Mouse (Mus musculus) activated CD4-positive, CD25-positive, alpha-beta regulatory T cell, adult 4 months (primary cell): ENCODE data around the gene Micu1. TPM values are rescaled to one million over a fixed set of nuclear protein-coding genes. Genes with fewer than 3 reads are reported as not detected.

Experiments
- ATAC-seq: one replicate; pipeline ENCODE4 v1.8.0; 2017
- polyA plus RNA-seq, 2 experiments: library from polyadenylated mRNA; unstranded; fragments of 100-300 nt; shearing (Covaris generic); gene quantifications; one replicate each; pipeline ENCODE4 v1.2.1; 2017

Gene Micu1
- polyA plus RNA-seq, 2 experiments from 2014 or later, result 37.4 to 44.5 TPM

GRCm38 (mm10) chr10:59724634-59725033 lies 22.4 kb downstream of the Micu1 start:
- ATAC-seq, result no peak

- ATAC-seq, result no peak
Observed at GRCm38 (mm10) chr10:59727251-59727650, 25.0 kb downstream of the Micu1 start.

- ATAC-seq, result no peak
Observed at GRCm38 (mm10) chr10:59729261-59729660, 27.0 kb downstream of the Micu1 start.

- ATAC-seq, result no peak
Observed at GRCm38 (mm10) chr10:59729842-59730241, 27.6 kb downstream of the Micu1 start.

- ATAC-seq, result no peak
Observed at GRCm38 (mm10) chr10:59736027-59736598, 33.8 kb downstream of the Micu1 start.

GRCm38 (mm10) chr10:59741448-59741847 lies 39.2 kb downstream of the Micu1 start:
- no peak for ATAC-seq

GRCm38 (mm10) chr10:59743397-59743796 lies 41.1 kb downstream of the Micu1 start:
- no peak for ATAC-seq

- ATAC-seq, result no peak
Observed at GRCm38 (mm10) chr10:59743969-59744368, 41.7 kb downstream of the Micu1 start.

GRCm38 (mm10) chr10:59747334-59747733 lies 45.1 kb downstream of the Micu1 start:
- ATAC-seq, result no peak

- ATAC-seq, result peak; percentile 97
Observed at GRCm38 (mm10) chr10:59748699-59749200, 46.5 kb downstream of the Micu1 start.

- ATAC-seq, result no peak
Observed at GRCm38 (mm10) chr10:59753538-59754069, 51.3 kb downstream of the Micu1 start.

- no peak for ATAC-seq
Observed at GRCm38 (mm10) chr10:59754104-59754503, 51.8 kb downstream of the Micu1 start.

GRCm38 (mm10) chr10:59754901-59755300 lies 52.6 kb downstream of the Micu1 start:
- no peak for ATAC-seq

GRCm38 (mm10) chr10:59755681-59756080 lies 53.4 kb downstream of the Micu1 start:
- ATAC-seq, result no peak

GRCm38 (mm10) chr10:59756090-59756489 lies 53.8 kb downstream of the Micu1 start:
- no peak for ATAC-seq

- no peak for ATAC-seq
Observed at GRCm38 (mm10) chr10:59756570-59756969, 54.3 kb downstream of the Micu1 start.

GRCm38 (mm10) chr10:59764781-59765180 lies 62.5 kb downstream of the Micu1 start:
- ATAC-seq, result no peak

- ATAC-seq, result no peak
Observed at GRCm38 (mm10) chr10:59768369-59769079, 66.2 kb downstream of the Micu1 start.

GRCm38 (mm10) chr10:59771375-59772048 lies 69.2 kb downstream of the Micu1 start:
- no peak for ATAC-seq

GRCm38 (mm10) chr10:59772049-59772397 lies 69.7 kb downstream of the Micu1 start:
- ATAC-seq, result no peak

GRCm38 (mm10) chr10:59773441-59774140 lies 71.3 kb downstream of the Micu1 start:
- no peak for ATAC-seq

GRCm38 (mm10) chr10:59774141-59774534 lies 71.9 kb downstream of the Micu1 start:
- ATAC-seq, result no peak

GRCm38 (mm10) chr10:59777246-59777645 lies 75.0 kb downstream of the Micu1 start:
- no peak for ATAC-seq
